Mouse (Mus musculus) embryonic fibroblast, embryonic 13.5 days (primary cell): ENCODE measurements at regions not wholly inside any gene's neighbourhood (a gene's known extent, or its start where the extent isn't known, plus 50 kb on each side); places are given as distances from the start of the nearest gene placed in this dataset.

ENCODE experiments used
- CTCF ChIP-seq: IDR thresholded peaks from 2 replicates; pipeline ENCODE4 v1.5.1; 2011; ENCODE audit warnings: mild to moderate bottlenecking, control low read depth, low read length, moderate library complexity, borderline replicate concordance; ENCODE audit not compliant: insufficient read depth
- POLR2A ChIP-seq: IDR thresholded peaks from 2 replicates; pipeline ENCODE4 v1.6.1; 2011; ENCODE audit warnings: low read depth, mild to moderate bottlenecking, control low read depth, low read length, moderate library complexity

DNA sequence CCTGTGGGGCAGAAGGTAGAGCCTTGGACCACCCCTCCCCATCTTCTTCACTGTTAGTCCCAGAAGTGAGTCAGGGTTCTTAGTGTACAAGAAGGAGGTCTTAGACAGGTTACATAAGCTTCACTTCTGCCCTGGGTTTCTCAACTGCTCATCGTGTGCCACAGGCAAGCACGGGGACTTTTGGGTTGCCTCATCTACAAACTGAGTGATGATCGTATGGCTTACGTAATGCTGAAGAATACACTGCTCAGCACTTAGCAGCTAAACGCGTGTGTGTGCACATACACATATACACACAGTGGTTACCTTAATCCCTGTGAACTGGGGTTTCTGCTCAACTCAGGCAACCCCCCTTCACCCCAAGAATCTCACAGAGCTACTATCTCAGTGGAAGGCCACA, 163.1 kb upstream of the Zc3h12a start:
- TF ChIP-seq POLR2A, result no peak
- TF ChIP-seq CTCF, result no peak
